Mouse (Mus musculus): ENCODE measurements around the gene Cep126. TPM values are rescaled to one million over a fixed set of nuclear protein-coding genes. Genes with fewer than 3 reads are reported as not detected.

Gene Cep126
- total RNA-seq (2014; rRNA removed) (6.8 and 6.9 TPM in 2 replicates), polyA plus RNA-seq (2015; fragmentation: Nextera tagmentation; extraction: Ambion mirVana) (2.5 and 2.8 TPM in 2 replicates)

DNA sequence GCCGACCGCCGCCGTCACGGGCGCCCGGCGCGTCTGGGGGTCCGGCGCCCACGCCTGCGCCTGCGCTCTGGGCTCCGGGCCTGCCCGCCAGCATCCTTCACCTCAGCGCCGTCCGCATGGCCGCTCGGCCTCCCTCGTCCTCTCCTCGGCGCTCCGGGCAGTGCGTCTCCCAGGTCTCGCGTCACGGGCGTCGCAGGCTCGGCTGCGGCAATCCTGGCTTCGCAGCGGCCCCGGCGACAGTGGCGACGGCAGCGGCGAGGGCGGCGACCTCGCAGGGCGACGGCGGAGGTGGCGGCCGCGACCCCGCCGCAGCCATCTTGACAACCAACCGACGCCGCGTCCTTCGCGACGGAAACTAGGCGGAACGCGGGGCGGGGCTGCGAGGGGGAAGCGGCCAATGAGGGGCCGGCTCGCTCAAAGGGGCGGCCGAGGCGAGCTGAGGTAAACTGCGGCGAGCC lies at the start of gene Cep126:
TSS of gene Cep126 (minus strand) at position 178 of the 458 bp plus-strand sequence.
- Histone ChIP-seq H3K4me3 (ENCODE audit: low read length) (peak within 1 kb of the TSS; percentile 81), H3K4me2 (ENCODE audit: low read depth, low read length) (peak within 1 kb of the TSS; percentile 69), H3K27ac (peak within 1 kb of the TSS; percentile 68), H3K9me3 (ENCODE audit: low read length) (no peaks in the 10 kb centered on the region), H3K4me1 (ENCODE audit: insufficient read depth, low read length) (peaks cover 4% of the 10 kb centered on the region; the same call in 1 of the 2 replicates), H3K36me3 (ENCODE audit: insufficient read depth, low read length) (no peaks in the 10 kb centered on the region), H3K27me3 (ENCODE audit: insufficient read depth, low read length) (no peaks in the 10 kb centered on the region), H3K9ac (replicated peaks; ENCODE audit: low read length) (peak within 1 kb of the TSS; percentile 61)
- TF ChIP-seq CTCF (IDR thresholded peaks at IDR 0.05; ENCODE audit: low read depth): no peak
- under 1% methylated on average over 72 of the region's 72 CpGs for WGBS
- DNase-seq (ENCODE audit: low spot score) (peak; percentile 92), ATAC-seq (peak; percentile 98)

DNA sequence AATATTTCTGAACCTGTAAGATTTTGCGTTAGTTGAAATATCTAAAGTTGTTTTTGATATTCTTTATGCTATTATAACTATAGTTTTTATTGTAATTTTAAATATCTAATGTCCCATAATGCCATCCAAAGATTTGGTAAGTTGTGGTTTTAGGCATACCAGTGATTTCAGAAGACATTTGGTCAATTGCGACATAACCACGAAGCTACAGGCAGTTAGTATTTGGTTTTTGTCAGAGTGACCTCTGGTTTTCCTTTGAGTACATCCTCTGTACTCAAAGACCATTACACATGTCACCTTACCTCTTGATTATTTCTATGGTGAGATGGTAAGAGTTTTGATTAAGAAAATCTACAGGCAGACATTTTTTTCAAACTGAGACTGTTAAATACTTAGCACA lies 45.5 kb upstream of the Cep126 start:
- H3K4me3 ChIP-seq (ENCODE audit: low read length): no peak overlapping the region
- H3K27ac ChIP-seq: no peak overlapping the region
- H3K27me3 ChIP-seq (ENCODE audit: insufficient read depth, low read length): no peaks in the 10 kb centered on the region
- WGBS: 93% methylated on average over 3 of the region's 3 CpGs
- H3K9me3 ChIP-seq (ENCODE audit: low read length): no peaks in the 10 kb centered on the region
- no peaks in the 10 kb centered on the region for H3K36me3 ChIP-seq (ENCODE audit: insufficient read depth, low read length)
- no peak overlapping the region for H3K9ac ChIP-seq (replicated peaks; ENCODE audit: low read length)
- no peak for TF ChIP-seq CTCF (IDR thresholded peaks at IDR 0.05; ENCODE audit: low read depth)
- DNase-seq (ENCODE audit: low spot score) (no peak), ATAC-seq (no peak)
- no peak overlapping the region for H3K4me2 ChIP-seq (ENCODE audit: low read depth, low read length)
- no peaks in the 10 kb centered on the region for H3K4me1 ChIP-seq (ENCODE audit: insufficient read depth, low read length)

DNA sequence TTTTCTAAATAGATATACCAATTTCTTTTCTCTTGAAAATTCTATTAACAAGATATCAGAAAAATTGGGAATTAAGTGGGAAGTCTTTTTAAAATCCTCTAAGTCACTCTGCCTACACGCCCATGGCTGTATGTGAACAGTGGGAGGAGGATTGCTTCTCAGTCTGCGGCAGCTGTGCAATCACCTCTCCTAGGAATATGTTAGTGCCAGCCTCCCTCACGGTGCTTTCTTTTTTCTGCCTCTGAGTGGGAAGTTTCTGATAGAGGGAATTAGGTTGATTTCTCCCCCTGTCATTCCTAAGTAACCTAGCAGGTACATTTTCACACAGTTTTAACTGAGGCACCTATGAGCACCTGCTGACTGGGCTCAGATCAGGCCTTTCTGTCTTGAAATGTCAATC lies 43.0 kb upstream of the Cep126 start:
- DNase-seq (ENCODE audit: low spot score) (no peak), ATAC-seq (no peak)
- Histone ChIP-seq H3K27me3 (ENCODE audit: insufficient read depth, low read length) (no peaks in the 10 kb centered on the region), H3K27ac (no peak overlapping the region), H3K9ac (replicated peaks; ENCODE audit: low read length) (no peak overlapping the region), H3K36me3 (ENCODE audit: insufficient read depth, low read length) (no peaks in the 10 kb centered on the region), H3K4me3 (ENCODE audit: low read length) (no peak overlapping the region), H3K4me2 (ENCODE audit: low read depth, low read length) (no peak overlapping the region), H3K9me3 (ENCODE audit: low read length) (no peaks in the 10 kb centered on the region), H3K4me1 (ENCODE audit: insufficient read depth, low read length) (no peaks in the 10 kb centered on the region)
- WGBS: 67% methylated on average over 3 of the region's 3 CpGs
- TF ChIP-seq CTCF (IDR thresholded peaks at IDR 0.05; ENCODE audit: low read depth): no peak

GRCm38 (mm10) chr9:8157011-8157410 lies 22.9 kb upstream of the Cep126 start:
- Histone ChIP-seq H3K27ac (no peak overlapping the region), H3K9ac (replicated peaks; ENCODE audit: low read length) (no peak overlapping the region), H3K9me3 (ENCODE audit: low read length) (no peaks in the 10 kb centered on the region), H3K4me1 (ENCODE audit: insufficient read depth, low read length) (no peaks in the 10 kb centered on the region), H3K27me3 (ENCODE audit: insufficient read depth, low read length) (no peaks in the 10 kb centered on the region), H3K36me3 (ENCODE audit: insufficient read depth, low read length) (no peaks in the 10 kb centered on the region), H3K4me3 (ENCODE audit: low read length) (no peak overlapping the region), H3K4me2 (ENCODE audit: low read depth, low read length) (no peak overlapping the region)
- WGBS: 78% methylated on average over 2 of the region's 2 CpGs
- DNase-seq (ENCODE audit: low spot score) (no peak), ATAC-seq (no peak)
- TF ChIP-seq CTCF (IDR thresholded peaks at IDR 0.05; ENCODE audit: low read depth): no peak

DNA sequence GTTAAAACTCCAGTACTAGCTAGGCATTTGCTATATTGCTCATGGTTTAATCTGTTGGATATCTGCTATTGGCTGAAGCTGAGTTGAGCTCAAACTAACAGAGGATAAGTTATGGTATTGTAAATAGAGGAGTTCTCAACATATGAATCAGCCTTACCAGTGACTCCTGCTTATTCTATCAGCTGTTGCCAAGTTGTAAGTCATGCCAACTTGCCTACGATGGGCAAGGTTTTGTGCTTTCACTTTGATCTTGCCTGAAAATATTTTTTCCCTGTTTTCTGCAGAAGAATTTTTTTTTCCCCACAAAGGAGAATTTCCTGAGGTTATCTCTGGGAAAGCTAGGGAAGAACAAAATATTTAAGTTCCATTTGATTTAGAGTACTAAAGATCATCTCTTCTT lies 5.4 kb upstream of the Cep126 start:
- Histone ChIP-seq H3K9ac (replicated peaks; ENCODE audit: low read length) (no peak overlapping the region), H3K36me3 (ENCODE audit: insufficient read depth, low read length) (no peaks in the 10 kb centered on the region), H3K4me3 (ENCODE audit: low read length) (no peak overlapping the region), H3K27ac (no peak overlapping the region), H3K27me3 (ENCODE audit: insufficient read depth, low read length) (no peaks in the 10 kb centered on the region), H3K9me3 (ENCODE audit: low read length) (no peaks in the 10 kb centered on the region), H3K4me1 (ENCODE audit: insufficient read depth, low read length) (peaks cover 3% of the 10 kb centered on the region; the same call in 1 of the 2 replicates), H3K4me2 (ENCODE audit: low read depth, low read length) (no peak overlapping the region)
- ATAC-seq (no peak), DNase-seq (ENCODE audit: low spot score) (no peak)
- WGBS: 63% methylated on average over 1 of the region's 1 CpGs
- no peak for TF ChIP-seq CTCF (IDR thresholded peaks at IDR 0.05; ENCODE audit: low read depth)

DNA sequence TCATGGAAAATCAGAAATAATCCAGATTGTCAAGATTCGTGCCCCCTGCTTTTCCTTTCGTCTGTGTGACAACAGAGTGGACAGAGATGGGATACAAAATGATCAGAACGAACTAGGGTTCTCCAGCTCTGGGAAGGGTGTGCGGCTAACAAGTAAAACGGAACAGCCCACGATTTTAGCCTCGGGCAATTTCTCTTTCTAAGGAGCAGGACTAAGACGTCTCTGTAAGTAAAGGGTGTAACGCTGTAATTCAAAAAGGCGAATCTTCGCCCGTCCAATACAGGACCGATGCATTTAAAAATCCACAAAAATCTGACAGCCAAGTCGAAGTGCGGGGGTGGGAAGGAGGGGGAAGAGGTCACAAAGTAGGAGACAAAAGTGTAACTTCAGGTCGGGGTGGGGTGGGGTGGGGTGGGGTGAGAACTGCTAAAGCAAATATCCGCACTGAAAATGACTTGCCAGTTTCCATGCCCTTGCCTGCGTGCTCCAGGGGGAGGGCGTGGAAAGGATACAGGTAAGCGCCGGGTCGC lies 443 bp downstream of the Cep126 start:
- Histone ChIP-seq H3K4me3 (ENCODE audit: low read length) (peak overlapping the region; percentile 81), H3K9ac (replicated peaks; ENCODE audit: low read length) (peak overlapping the region; percentile 61), H3K4me1 (ENCODE audit: insufficient read depth, low read length) (peaks cover 4% of the 10 kb centered on the region; the same call in 1 of the 2 replicates), H3K9me3 (ENCODE audit: low read length) (no peaks in the 10 kb centered on the region), H3K36me3 (ENCODE audit: insufficient read depth, low read length) (no peaks in the 10 kb centered on the region), H3K27me3 (ENCODE audit: insufficient read depth, low read length) (no peaks in the 10 kb centered on the region), H3K4me2 (ENCODE audit: low read depth, low read length) (peak overlapping the region; percentile 69), H3K27ac (peak overlapping the region; percentile 68; the same call in 1 of the 2 replicates)
- WGBS: 2% methylated on average over 22 of the region's 22 CpGs
- no peak for ATAC-seq
- DNase-seq (ENCODE audit: low spot score): peak; percentile 48
- no peak for TF ChIP-seq CTCF (IDR thresholded peaks at IDR 0.05; ENCODE audit: low read depth)

DNA sequence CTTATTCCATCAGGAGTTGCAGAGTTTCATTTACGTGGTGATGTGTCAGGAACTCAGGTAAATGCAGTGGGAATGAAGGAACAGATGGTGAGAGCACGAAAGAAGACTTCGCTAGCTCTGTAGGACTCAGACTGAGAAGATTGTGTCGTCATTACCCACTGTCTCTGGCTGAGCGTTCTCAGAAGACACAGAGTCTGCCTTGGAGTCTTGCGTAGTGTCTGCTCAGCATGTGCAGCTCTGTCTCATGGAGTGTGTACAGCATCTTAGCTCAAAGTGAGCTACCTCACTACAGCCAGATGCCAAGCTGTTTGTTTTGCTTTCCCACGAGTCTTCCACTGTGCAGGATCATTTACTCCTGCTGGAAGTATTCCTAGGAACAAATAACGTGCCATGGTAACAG lies 10.6 kb downstream of the Cep126 start:
- H3K4me2 ChIP-seq (ENCODE audit: low read depth, low read length): no peak overlapping the region

More for the DNA sequence above, 10.6 kb downstream of the Cep126 start:
- DNase-seq (ENCODE audit: low spot score): peak; percentile 21
- Histone ChIP-seq H3K9me3 (ENCODE audit: low read length) (no peaks in the 10 kb centered on the region), H3K4me3 (ENCODE audit: low read length) (no peak overlapping the region), H3K27ac (no peak overlapping the region), H3K27me3 (ENCODE audit: insufficient read depth, low read length) (no peaks in the 10 kb centered on the region), H3K4me1 (ENCODE audit: insufficient read depth, low read length) (no peaks in the 10 kb centered on the region), H3K36me3 (ENCODE audit: insufficient read depth, low read length) (no peaks in the 10 kb centered on the region; the same call in 1 of the 2 replicates), H3K9ac (replicated peaks; ENCODE audit: low read length) (no peak overlapping the region)
- ATAC-seq: peak; percentile 58; the same call in 1 of the 2 replicates
- 71% methylated on average over 8 of the region's 8 CpGs for WGBS
- TF ChIP-seq CTCF (IDR thresholded peaks at IDR 0.05; ENCODE audit: low read depth): no peak

All from hindbrain, postnatal 0 days (tissue).